Mouse (Mus musculus): Measurements from ENCODE around the gene Gm15319.
"Not testable (repeated sequence)": the region's sequence is repeated elsewhere in the genome, so short reads cannot be mapped to it uniquely, and the experiment has no call there.

The Gm15319 gene

DNA sequence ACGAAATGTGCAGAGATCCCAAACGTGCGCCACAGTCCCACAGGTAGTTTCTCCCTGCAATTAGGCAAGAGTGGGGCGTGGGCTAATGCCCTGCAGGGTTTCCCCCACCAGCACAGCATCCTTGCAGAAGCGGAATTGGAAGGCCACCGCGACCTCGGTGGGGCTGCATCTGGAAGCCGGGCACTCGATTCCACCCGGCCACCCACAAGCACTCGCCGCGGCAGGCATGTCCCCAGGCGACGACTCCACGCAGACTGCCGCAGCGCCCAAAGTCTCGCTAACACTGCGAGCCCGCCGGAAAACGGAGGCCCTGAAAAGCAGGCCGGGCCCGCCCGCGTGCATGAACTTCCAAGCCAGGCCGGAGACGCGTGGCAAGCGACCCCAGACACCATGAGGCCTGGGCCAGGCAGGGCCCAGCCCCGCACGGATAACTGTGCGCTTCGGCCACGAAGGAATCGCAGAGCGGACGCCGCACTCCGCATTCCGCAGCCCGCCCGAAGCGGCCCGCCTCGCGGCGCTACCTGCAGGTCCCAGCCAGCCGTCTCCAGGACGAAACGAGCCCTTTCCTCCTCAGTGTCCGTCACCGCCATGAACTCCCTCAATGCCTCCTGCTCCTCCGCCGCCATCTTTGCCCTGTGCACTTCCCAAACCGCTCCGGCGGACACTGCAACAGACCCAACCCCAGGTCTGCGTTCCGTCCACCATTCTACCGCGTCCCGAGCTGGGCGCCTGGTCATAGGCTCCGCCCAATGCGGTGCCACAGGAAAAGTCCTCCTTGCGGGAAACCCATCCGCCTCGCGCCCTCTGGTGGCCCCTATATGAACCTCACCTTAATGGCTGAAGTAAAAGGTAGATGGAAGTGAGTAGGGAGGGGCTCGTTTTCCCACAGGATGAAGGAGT is 66.0 kb downstream of the Gm15319 start:
- peak; percentile 83 to 87 for DNase-seq

DNA sequence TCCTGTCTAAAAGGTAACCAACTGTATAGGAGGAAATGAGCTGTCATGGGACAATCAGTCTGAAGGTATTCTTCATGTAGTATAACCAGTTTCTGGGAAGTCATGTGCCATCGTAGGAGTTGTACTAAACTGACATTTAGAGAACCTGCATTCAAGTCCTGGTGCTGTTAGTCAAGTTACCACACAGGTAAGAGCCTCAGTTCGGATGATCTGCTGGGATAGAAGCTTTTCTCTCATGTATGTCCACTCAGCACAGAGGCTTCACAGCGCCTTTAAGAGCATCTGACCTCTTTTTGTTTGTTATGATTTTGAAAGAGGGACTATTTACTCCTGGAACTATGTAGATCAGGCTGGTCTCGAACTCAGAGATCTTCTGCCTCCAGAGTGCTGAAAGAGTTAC is 67.1 kb downstream of the Gm15319 start:
- DNase-seq = not testable (repeated sequence)

- DNase-seq = peak in 1 of 2 experiments; percentile 3
Observed at GRCm38 (mm10) chr8:20294826-20295225, 68.2 kb downstream of the Gm15319 start.

- DNase-seq = peak in 1 of 2 experiments; percentile 4
Observed at GRCm38 (mm10) chr8:20293966-20294365, 69.0 kb downstream of the Gm15319 start.

- DNase-seq = not testable (repeated sequence)
Observed at GRCm38 (mm10) chr8:20290015-20290414, 73.0 kb downstream of the Gm15319 start.

GRCm38 (mm10) chr8:20288878-20289277 is 74.1 kb downstream of the Gm15319 start:
- DNase-seq = peak in 1 of 2 experiments; percentile 2

GRCm38 (mm10) chr8:20287706-20288105 is 75.3 kb downstream of the Gm15319 start:
- peak in 1 of 2 experiments; percentile 1 for DNase-seq

Measured in kidney, postnatal 36 days (tissue).